Mouse (Mus musculus) hindbrain, embryonic 16.5 days (tissue): ENCODE data around the gene Cckbr. TPM values are rescaled to one million over a fixed set of nuclear protein-coding genes. Genes with fewer than 3 reads are reported as not detected.

ENCODE experiments used
- ATAC-seq: fragments of 200-750 bp; cut with Nextera tagmentation; 2 replicates; pipeline ENCODE4 v1.8.0; 2017; ENCODE audit warnings: moderate TSS enrichment, moderate library complexity
- H3K27ac ChIP-seq: fragments of 300-500 bp; sonication (generic); 2 replicates; pipeline ENCODE4 v1.5.1; 2014; ENCODE audit warnings: low read depth, mild to moderate bottlenecking, control low read depth, low read length, moderate library complexity
- H3K27me3 ChIP-seq: fragments of 300-500 bp; sonication (generic); replicated peaks from 2 replicates; pipeline ENCODE4 v1.6.1; 2014; ENCODE audit warnings: low read length; ENCODE audit not compliant: control insufficient read depth, insufficient read depth
- H3K36me3 ChIP-seq: fragments of 300-500 bp; sonication (generic); 2 replicates; pipeline ENCODE4 v1.6.1; 2014; ENCODE audit warnings: mild to moderate bottlenecking, low read length, moderate library complexity, mixed read lengths; ENCODE audit not compliant: control insufficient read depth, insufficient read depth
- H3K4me1 ChIP-seq: fragments of 300-500 bp; sonication (generic); 2 replicates; pipeline ENCODE4 v1.6.1; 2014; ENCODE audit warnings: low read depth, low read length; ENCODE audit not compliant: control insufficient read depth, insufficient read depth
- H3K4me2 ChIP-seq: fragments of 300-500 bp; sonication (generic); 2 replicates; pipeline ENCODE4 v1.6.1; 2014; ENCODE audit warnings: mild to moderate bottlenecking, low read length, control low read depth, moderate library complexity
- H3K4me3 ChIP-seq: fragments of 300-500 bp; sonication (generic); 2 replicates; pipeline ENCODE4 v1.5.1; 2014; ENCODE audit warnings: mild to moderate bottlenecking, low read length, control low read depth, moderate library complexity
- H3K9ac ChIP-seq: fragments of 300-500 bp; sonication (generic); 2 replicates; pipeline ENCODE4 v1.6.1; 2014; ENCODE audit warnings: low read depth, mild to moderate bottlenecking, control low read depth, low read length, moderate library complexity
- H3K9me3 ChIP-seq: fragments of 300-500 bp; sonication (generic); 2 replicates; pipeline ENCODE4 v1.6.1; 2014; ENCODE audit warnings: mild to moderate bottlenecking, low read length, moderate library complexity; ENCODE audit not compliant: control insufficient read depth
- WGBS: fragments of 180-500 bp; shearing (Covaris S2); extraction: QIAGEN DNeasy Blood & Tissue Kit; methylation state at CpG from one replicate; pipeline ENCODE4 v1.1.7; 2014; 5-methylcytosine and 5-hydroxymethylcytosine counted together
- polyA plus RNA-seq: library from polyadenylated mRNA; unstranded; fragments of >200 nt; fragmentation: Nextera tagmentation; extraction: Ambion mirVana; gene quantifications from 2 replicates; pipeline ENCODE4 v1.2.1, GENCODE M21; 2015

Gene Cckbr
- polyA plus RNA-seq = 7.7 and 8.1 TPM in 2 replicates

DNA sequence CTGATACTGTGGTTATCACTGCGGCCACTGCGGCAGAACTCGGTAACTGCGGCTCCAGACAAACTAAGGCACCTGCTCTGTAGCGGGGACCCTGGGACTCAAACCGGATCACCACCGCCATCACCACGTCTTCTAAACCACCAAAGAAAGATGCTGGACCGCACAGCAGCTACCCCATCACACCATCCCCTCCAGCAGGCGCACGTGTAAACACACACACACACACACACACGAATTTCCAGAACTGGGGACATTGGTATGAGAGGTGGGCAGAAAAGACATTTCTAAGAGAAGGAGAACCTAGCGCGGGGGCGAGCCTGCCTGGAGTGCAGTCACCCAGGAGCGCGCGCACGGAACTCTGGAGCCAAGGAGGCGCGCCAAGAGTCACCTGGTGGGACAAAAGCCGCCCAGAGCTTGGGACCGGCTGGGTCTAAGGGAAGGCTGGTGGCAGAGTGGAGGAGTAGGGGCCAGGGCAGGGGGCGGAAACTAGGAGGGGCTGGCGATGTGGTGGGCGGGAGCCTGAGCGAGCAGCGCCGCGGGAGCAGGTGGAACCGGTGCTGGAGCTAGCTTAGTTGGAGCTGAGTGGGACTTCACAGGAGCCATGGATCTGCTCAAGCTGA, at the start of gene Cckbr:
Gene Cckbr (plus strand): TSS at position 308 of the 620 bp plus-strand sequence.
- Histone ChIP-seq H3K36me3 (no peaks in the 10 kb centered on the region), H3K9me3 (no peaks in the 10 kb centered on the region), H3K27me3 (peaks cover 2% of the 10 kb centered on the region; the same call in 1 of the 2 replicates), H3K4me1 (no peaks in the 10 kb centered on the region; the same call in 1 of the 2 replicates), H3K27ac (no peak within 1 kb of the TSS), H3K9ac (peak within 1 kb of the TSS; percentile 72), H3K4me3 (peak within 1 kb of the TSS; percentile 51), H3K4me2 (peak within 1 kb of the TSS; percentile 77)
- peak; percentile 88 for ATAC-seq
- 2% methylated on average over 27 of the region's 31 CpGs for WGBS

DNA sequence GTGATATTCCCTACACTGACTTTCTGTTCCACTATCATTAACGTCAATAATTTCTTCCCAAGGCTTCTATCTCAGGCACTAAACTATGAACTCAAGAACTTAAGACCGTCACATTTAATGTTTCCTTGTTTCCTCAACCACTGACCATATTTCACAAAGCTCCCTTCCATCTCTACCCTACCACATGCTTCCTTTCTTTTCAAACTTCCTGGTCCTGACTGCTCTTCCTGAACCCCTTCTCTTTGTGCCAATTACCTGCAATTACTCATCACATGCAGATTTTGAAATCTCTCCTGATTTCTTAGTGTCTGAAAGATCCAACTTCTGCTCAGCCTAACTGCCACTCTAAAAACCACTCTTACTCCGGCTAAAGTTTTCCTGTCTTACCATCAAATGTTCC, 45.2 kb upstream of the Cckbr start:
- Histone ChIP-seq H3K36me3 (peaks cover 59% of the 10 kb centered on the region), H3K27me3 (no peaks in the 10 kb centered on the region), H3K9me3 (no peaks in the 10 kb centered on the region), H3K4me3 (no peak overlapping the region), H3K27ac (no peak overlapping the region), H3K4me1 (no peaks in the 10 kb centered on the region), H3K9ac (no peak overlapping the region), H3K4me2 (no peak overlapping the region)
- ATAC-seq = no peak
- 96% methylated on average over 3 of the region's 3 CpGs for WGBS

DNA sequence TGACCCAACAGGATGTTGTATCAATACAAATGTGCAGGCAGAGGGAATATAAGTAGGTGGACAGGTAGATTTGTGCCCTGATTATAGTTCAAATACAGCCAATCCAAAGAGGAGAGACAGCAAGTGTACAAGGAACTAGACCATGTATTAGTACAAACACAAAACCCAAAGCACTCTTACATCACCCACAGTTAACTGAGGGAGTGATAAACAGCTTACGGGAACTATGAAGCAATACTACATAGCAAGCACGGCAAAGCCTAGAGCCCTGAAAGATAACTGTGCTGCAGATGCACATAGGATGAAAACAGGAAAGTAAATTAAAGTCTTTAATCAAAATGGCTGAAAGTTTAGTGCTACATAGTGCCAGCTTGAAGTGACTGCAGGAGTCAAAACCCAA, 37.8 kb upstream of the Cckbr start:
- no peak for ATAC-seq

DNA sequence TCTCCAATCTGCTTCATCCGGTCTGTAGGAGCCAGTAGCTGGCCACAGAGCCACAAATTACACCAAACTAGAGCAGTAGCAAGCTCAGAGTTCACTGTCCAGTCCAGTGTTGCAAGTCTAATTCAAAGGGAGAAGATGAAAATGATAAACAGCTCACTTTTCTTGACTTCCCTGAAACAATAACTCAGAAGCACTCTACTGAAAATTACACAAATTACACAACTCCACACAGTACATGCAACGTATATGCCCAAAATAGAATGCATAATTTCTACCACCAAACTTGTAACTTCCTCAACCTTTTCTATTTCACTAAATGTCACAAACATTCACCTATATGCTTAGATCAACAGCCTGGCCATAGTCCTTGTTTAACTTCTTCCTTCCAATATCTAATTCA, 35.3 kb upstream of the Cckbr start:
- Histone ChIP-seq H3K4me1 (no peaks in the 10 kb centered on the region), H3K9ac (no peak overlapping the region), H3K36me3 (peaks cover 31% of the 10 kb centered on the region), H3K4me3 (no peak overlapping the region), H3K9me3 (no peaks in the 10 kb centered on the region), H3K4me2 (no peak overlapping the region), H3K27ac (no peak overlapping the region), H3K27me3 (no peaks in the 10 kb centered on the region)
- 98% methylated on average over 2 of the region's 2 CpGs for WGBS
- ATAC-seq = no peak

More for the DNA sequence above, 37.8 kb upstream of the Cckbr start:
- no peak overlapping the region for H3K4me3 ChIP-seq
- H3K27ac ChIP-seq = no peak overlapping the region
- no peaks in the 10 kb centered on the region for H3K4me1 ChIP-seq
- H3K36me3 ChIP-seq = peaks cover 52% of the 10 kb centered on the region
- no peak overlapping the region for H3K4me2 ChIP-seq
- H3K27me3 ChIP-seq = no peaks in the 10 kb centered on the region
- H3K9ac ChIP-seq = no peak overlapping the region
- no peaks in the 10 kb centered on the region for H3K9me3 ChIP-seq
- WGBS = 93% methylated on average over 2 of the region's 2 CpGs

DNA sequence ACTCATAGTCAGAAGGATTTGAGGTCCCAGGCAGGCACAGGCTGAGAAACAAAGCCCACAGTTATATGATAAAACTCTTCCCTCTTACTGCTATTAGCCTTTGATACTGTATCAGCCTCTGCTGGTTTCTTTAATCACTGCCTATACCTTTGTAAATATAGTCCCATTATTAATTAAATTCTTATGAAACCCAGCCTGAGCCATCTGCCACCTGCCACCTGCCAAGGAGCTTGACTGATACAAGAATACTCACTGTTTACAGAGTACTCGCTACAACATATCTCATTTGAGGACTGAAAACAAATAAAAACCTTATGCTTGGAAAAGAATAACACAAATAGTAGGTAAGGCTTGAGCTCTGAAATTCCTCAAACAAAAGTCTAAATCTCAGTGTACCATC, 30.9 kb upstream of the Cckbr start:
- Histone ChIP-seq H3K4me2 (no peak overlapping the region), H3K4me3 (no peak overlapping the region), H3K4me1 (peaks cover 9% of the 10 kb centered on the region), H3K27me3 (no peaks in the 10 kb centered on the region), H3K9ac (no peak overlapping the region), H3K36me3 (peaks cover under 1% of the 10 kb centered on the region; the same call in 1 of the 2 replicates), H3K27ac (no peak overlapping the region), H3K9me3 (no peaks in the 10 kb centered on the region)
- ATAC-seq = no peak
- WGBS = 87% methylated on average over 1 of the region's 1 CpGs

DNA sequence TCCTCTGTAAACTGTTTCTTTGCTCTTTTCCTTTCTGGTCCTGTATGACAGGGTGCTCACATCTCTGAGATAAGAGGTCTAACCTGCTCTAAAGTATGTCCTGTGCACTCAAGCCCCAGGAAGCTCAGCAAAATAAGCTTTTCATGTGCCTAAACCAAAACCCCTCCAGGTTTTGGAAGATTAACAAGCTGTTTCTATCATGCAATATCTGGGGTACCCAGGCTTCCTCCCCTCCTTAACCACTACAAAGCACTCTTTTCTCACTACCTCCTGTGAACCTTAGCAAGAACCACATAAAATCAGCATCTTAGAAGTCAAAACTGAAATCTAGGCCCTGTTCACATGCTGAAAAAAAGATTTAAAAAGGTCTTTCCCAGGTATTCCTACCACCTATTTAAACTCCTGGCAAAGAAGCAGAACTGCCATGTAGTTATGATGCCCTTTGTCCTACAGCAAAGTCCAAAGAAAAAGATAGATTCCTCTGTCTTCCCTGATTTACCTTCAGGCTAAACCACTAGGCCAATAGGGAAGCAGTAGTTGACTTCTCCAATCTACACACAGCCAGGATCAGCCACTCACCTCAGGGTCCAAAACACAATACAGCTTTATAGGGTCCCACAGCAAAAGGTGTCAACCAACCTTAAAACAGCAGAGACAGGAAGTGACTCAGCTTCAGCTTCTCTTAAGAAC, 30.3 kb upstream of the Cckbr start:
- no peak overlapping the region for H3K4me2 ChIP-seq
- H3K27me3 ChIP-seq = no peaks in the 10 kb centered on the region
- no peak for ATAC-seq
- no peak overlapping the region for H3K4me3 ChIP-seq
- H3K9ac ChIP-seq = no peak overlapping the region
- peaks cover 9% of the 10 kb centered on the region for H3K4me1 ChIP-seq
- no peaks in the 10 kb centered on the region for H3K9me3 ChIP-seq
- no peaks in the 10 kb centered on the region for H3K36me3 ChIP-seq
- H3K27ac ChIP-seq = no peak overlapping the region

DNA sequence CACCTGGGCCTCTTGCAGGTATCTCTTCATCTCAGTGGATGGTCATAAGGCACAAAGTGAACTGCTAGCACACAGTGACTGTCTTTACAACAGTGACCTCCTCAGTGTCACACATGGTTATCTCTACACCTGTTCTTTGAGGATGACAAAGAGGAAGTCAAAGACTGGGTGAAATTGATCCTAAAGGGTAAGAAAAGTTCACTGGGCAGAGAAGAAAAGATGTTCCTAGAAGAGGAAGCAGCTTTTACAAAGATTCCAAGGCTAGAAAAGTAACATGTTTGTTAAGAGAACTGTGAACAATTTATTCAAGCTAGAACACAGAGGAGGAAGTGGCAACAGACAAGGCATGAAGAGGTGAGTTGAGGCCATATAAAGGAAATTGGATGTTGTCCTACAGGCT, 29.4 kb upstream of the Cckbr start:
- H3K9me3 ChIP-seq = no peaks in the 10 kb centered on the region
- no peak overlapping the region for H3K4me3 ChIP-seq
- no peak overlapping the region for H3K27ac ChIP-seq
- H3K27me3 ChIP-seq = no peaks in the 10 kb centered on the region
- no peak overlapping the region for H3K9ac ChIP-seq
- H3K4me2 ChIP-seq = no peak overlapping the region
- no peak for ATAC-seq
- no peaks in the 10 kb centered on the region for H3K36me3 ChIP-seq
- H3K4me1 ChIP-seq = peaks cover 9% of the 10 kb centered on the region

DNA sequence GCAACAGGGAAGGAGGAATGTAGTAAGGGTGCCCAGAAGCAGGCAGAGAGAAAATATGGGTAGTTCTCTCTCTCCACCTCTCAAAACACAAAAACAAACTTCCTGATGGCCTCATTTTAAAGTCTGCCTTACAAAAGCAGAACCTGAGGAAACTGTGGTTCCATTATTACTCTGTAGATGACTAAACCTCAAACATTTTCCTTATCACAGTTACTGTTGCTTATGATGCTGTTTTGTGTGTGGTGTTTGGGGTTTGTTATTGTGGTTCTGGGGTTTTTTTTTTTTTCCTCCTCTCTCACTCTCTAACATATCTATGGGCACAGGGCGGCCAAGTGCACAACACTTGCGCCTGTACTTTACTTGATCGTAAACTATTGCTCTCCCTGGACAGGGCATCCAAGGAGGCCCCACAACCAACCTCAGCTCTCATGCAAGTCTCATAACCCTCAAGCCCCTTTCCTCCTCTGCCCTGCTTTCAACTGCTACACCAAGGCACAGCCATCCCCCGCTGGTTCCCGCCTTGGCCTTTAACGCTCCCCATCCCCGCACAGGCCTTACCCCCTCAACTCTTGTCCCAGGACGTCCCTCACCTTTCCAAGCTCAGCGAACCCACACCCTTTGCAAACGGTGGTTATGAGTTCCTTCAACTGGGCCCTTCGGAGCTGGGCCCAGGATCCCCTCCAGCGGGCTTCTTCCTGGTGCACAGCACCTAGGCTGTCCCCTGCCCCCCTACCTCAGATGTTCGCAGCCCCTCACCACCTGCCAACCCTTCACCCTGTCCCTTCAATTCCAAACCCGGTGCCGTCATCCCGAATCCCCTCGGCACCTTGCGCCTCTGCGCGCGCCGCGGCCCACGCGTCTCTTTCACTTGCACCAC, 26.2 kb upstream of the Cckbr start:
- no peaks in the 10 kb centered on the region for H3K27me3 ChIP-seq
- no peaks in the 10 kb centered on the region for H3K9me3 ChIP-seq
- WGBS = under 1% methylated on average over 25 of the region's 25 CpGs
- no peaks in the 10 kb centered on the region for H3K36me3 ChIP-seq
- H3K4me1 ChIP-seq = peaks cover 9% of the 10 kb centered on the region
- peak overlapping the region; percentile 72 for H3K27ac ChIP-seq
- no peak for ATAC-seq
- peak overlapping the region; percentile 94 for H3K9ac ChIP-seq
- peak overlapping the region; percentile 92 for H3K4me3 ChIP-seq
- peak overlapping the region; percentile 90 for H3K4me2 ChIP-seq
